Mouse (Mus musculus): ENCODE data around the gene Baz1a.
A peak's percentile ranks its signal among the peaks of the same experiment; 100 is the strongest.
"Not testable (repeated sequence)": the region's sequence is repeated elsewhere in the genome, so short reads cannot be mapped to it uniquely, and the experiment has no call there.

The Baz1a gene

DNA sequence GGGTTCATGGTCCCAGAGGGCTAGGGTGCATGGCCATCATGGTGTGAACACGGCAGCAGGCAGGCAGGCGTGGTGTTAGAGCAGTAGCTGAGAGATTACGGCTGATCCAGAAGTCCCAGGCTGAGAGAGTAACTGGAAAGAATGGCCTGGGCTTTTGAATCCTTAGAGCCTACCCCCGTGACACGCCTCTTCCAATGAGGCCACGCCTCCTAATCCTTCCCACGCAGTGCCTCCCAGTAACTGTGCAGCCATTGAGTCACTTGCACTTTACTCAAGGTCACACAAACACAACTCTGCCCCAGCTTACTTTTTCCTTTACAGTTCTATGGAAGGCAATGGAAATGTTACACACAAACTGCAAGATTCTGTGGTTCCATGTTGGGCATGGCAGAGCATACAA is 8.1 kb downstream of the Baz1a start:
- DNase-seq = peak; percentile 60

GRCm38 (mm10) chr12:55004396-55004795 is 9.8 kb downstream of the Baz1a start:
- peak; percentile 63 for DNase-seq

DNA sequence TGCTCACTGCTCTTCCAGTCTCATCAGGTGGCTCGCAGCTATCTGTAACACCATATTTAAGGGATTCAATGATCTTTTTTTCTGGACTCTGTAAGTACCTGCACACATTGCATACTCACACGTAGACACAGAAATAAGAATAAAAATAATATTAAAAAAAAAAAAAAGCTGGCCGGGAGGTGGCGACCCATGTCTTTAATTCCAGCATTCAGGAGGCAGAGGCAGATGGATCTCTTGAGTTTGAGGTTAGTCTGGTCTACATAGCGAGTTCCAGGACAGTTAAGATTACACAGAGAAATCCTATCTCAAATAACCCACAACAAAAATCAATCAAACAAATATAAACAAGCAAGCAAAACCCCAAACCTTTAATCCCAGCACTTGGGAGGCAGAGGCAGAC is 10.3 kb downstream of the Baz1a start:
- DNase-seq = peak; percentile 4

GRCm38 (mm10) chr12:55002532-55002931 is 11.6 kb downstream of the Baz1a start:
- not testable (repeated sequence) for DNase-seq

GRCm38 (mm10) chr12:54999016-54999690 is 15.0 kb downstream of the Baz1a start:
- peak; percentile 97 for DNase-seq

GRCm38 (mm10) chr12:54998411-54998810 is 15.7 kb downstream of the Baz1a start:
- DNase-seq = peak; percentile 77

DNA sequence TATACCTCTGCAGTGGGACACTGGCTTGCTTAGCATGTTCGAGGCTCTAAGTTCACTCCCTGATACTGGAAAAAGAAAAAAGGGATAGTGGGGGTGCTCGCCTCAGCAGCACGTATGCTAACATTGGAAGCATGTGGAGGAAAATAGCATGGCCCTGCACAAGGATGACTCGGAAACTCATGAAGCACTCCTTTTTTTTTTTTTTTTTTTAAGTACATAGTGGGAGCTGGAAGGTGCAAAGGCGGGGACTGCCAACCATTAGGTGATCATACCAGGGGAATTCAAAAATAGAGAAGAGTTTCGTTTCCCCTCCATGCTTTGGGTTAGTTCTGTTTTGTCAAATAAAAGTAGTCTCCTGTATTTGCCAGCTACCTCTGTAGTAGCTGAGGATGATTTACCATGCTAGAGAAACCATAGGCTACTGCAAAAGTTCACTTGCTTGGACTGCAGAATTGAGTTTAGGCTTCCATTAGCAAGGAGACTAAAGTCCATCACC is 17.1 kb downstream of the Baz1a start:
- peak; percentile 28 for DNase-seq

DNA sequence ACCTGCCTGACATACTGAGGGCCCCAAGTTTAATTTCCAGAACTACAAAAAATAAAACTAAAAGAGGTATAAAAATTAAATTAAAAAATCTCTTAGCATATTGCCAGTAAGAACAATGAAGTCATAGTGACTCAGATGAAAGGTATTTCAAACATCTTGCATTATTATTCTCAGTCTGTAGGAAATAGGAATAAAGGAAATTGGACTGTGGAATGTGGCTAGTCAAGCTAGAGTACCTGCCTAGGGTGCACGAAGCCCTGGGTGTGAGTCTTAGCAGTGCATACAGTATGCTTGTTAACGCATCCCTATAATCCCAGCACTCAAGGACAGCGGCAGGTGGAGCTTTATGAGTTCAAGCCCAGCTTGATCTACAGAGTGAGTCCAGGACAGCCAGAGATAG is 18.2 kb downstream of the Baz1a start:
- DNase-seq = peak; percentile 49

GRCm38 (mm10) chr12:54994418-54994817 is 19.7 kb downstream of the Baz1a start:
- peak; percentile 59 for DNase-seq

GRCm38 (mm10) chr12:54994068-54994386 is 20.1 kb downstream of the Baz1a start:
- DNase-seq = no peak

GRCm38 (mm10) chr12:54993246-54994067 is 20.7 kb downstream of the Baz1a start:
- DNase-seq = peak; percentile 88

DNA sequence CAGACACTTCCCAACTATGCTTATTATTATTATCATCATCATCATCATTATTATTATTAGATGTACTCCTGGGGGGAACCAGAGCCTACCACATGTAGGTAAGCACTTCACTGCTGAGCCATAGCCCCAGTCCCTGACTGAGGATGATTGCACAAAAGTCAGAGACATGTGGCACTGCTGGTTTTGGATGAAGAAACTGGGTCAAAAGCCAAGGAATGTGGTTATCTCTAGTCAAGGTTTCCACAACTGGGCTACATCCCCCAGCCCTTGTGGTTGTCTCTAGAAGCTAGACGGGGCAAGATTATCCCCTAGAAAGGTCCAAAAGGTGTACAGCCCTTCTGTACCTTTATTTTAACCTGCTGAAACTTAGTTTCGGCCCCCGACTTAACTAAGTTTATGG is 21.3 kb downstream of the Baz1a start:
- peak; percentile 36 for DNase-seq

- DNase-seq = peak; percentile 49
These were observed 25.8 kb downstream of the Baz1a start for GRCm38 (mm10) chr12:54988323-54988850.

GRCm38 (mm10) chr12:54987156-54987555 is 27.0 kb downstream of the Baz1a start:
- DNase-seq = peak; percentile 64

- DNase-seq = peak; percentile 99
These were observed 28.0 kb downstream of the Baz1a start, which contains the start of gene Gm20403 for GRCm38 (mm10) chr12:54986052-54986717. Gene Gm20403 (minus strand): TSS chr12:54986529.

GRCm38 (mm10) chr12:54985257-54986051 is 28.7 kb downstream of the Baz1a start:
- DNase-seq = peak; percentile 97

DNA sequence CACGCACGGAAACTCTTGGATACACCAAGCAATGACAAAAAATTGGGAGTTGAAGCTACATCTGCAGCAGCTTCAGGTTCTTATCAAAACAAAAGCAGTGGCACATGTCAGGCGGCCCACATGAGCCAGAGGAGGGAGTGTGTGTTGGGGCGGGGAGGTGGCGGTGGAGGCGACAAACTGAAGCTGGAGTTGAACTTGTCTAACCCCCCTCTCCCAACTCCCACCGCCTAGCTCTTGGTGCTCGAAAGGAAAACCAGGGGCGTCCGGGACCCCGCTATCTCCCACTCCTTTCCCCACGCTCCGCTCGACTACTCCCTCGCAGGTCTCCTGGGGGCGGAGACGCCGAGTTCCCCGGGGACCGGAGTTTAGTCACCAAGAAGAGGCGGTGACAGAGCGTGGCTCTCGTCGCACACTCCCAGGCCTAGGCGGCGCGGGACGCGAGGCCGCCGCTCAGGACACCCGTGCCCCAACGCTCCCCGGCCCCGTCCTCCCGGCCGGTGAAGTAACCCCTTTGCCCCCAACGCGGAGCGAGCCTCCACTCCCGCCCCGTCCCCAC is 29.4 kb downstream of the Baz1a start:
- DNase-seq = peak; percentile 97

- peak; percentile 84 for DNase-seq
These were observed 31.0 kb downstream of the Baz1a start for GRCm38 (mm10) chr12:54982935-54983715.

GRCm38 (mm10) chr12:54981962-54982361 is 32.2 kb downstream of the Baz1a start:
- peak; percentile 41 for DNase-seq

GRCm38 (mm10) chr12:54980939-54981338 is 33.2 kb downstream of the Baz1a start:
- DNase-seq = peak; percentile 16

DNA sequence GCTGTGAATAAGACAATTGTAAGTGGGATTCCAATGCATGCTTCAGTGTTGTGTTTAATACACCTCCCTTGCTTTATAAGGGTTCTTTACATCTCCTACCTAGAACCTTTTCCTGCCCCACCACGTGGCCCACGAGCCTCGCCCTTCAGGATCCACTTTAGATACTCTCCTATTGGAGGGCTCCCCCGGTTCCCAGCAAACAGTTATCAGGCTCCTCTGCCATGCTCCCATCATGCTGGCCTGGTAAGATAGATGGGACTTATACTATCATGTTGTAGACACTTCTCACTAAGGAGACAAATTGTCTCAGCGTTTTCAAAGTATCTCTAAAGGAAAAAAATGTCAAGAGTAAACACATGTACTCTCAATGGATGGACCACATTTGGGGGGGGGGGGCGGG is 33.6 kb downstream of the Baz1a start:
- peak; percentile 55 for DNase-seq

Data from heart, adult 11 months (tissue).